Comparison of ENCODE assay signal across 12 mouse cellular contexts in the genomic region with DNA sequence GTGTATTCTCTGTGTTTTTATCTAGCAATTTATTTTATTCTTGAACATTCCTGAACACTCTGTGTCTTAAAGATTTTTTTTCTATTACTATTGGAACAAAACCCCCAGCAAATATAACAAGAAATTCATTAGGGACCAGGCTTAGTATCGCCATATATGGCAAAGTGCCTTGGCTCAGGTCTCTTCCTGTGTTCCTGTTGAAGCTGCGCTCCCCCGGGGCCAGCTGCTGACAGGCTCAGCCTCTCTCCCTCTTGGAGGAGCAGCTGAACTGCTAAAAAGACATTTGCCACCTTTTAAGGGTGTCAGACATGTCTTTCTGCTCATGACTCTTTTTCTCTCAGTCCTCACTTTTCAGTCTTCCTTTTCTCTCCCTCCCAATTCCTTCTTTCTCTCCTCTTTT.
DNase-seq lines count a peak whose midpoint lies in the region; ATAC-seq and TF ChIP-seq lines count a peak whose summit lies in the region.
"Had no signal": no experiment of that assay in that cellular context is flagged by ENCODE, and none has a peak within 500 bp of the region (broad histone marks: within the 10 kb centered on the region; RNA-seq: fewer than 3 reads in every experiment).

No protein-coding gene starts in this region.

- H3K4me2 ChIP-seq in hindbrain, embryonic 11.5 days (replicated peaks; ENCODE audit: low read depth, low read length) = no peak overlapping the region
- no peak overlapping the region for H3K4me2 ChIP-seq in hindbrain, embryonic 13.5 days
- H3K4me2 ChIP-seq in lung, embryonic 14.5 days = no peak overlapping the region
- H3K4me2 ChIP-seq in heart, postnatal 0 days (ENCODE audit: low read depth, low read length) = no peak overlapping the region
- H3K4me2 ChIP-seq: midbrain, embryonic 13.5 days had no signal

- TF ChIP-seq POLR2A in lung, adult 2 months (IDR thresholded peaks at IDR 0.05; ENCODE audit: borderline replicate concordance, extremely low read depth, low read depth, low read length) = no peak

- no peak overlapping the region for H3K9ac ChIP-seq in hindbrain, embryonic 11.5 days (ENCODE audit: low read depth, low read length)
- no peak overlapping the region for H3K9ac ChIP-seq in hindbrain, embryonic 13.5 days
- no peak overlapping the region for H3K9ac ChIP-seq in lung, embryonic 14.5 days
- H3K9ac ChIP-seq in heart, postnatal 0 days (replicated peaks; ENCODE audit: low read depth, low read length) = no peak overlapping the region
- H3K9ac ChIP-seq: midbrain, embryonic 13.5 days had no signal

- 48% methylated on average over 3 of the region's 3 CpGs for WGBS in hindbrain, embryonic 11.5 days
- 53% methylated on average over 3 of the region's 3 CpGs for WGBS in hindbrain, embryonic 13.5 days
- WGBS in lung, embryonic 14.5 days = 16% methylated on average over 3 of the region's 3 CpGs
- WGBS in lung, adult 2 months = 20% methylated on average over 3 of the region's 3 CpGs
- 23% methylated on average over 3 of the region's 3 CpGs for WGBS in heart, postnatal 0 days

- no peak for TF ChIP-seq EP300 in heart, postnatal 0 days (IDR thresholded peaks at IDR 0.05; ENCODE audit: low read depth)

- no peak overlapping the region for H3K27ac ChIP-seq in hindbrain, embryonic 11.5 days (ENCODE audit: low read depth, low read length)
- no peak overlapping the region for H3K27ac ChIP-seq in hindbrain, embryonic 13.5 days
- H3K27ac ChIP-seq in lung, embryonic 14.5 days (ENCODE audit: low read depth) = no peak overlapping the region
- no peak overlapping the region for H3K27ac ChIP-seq in heart, postnatal 0 days (ENCODE audit: low read depth)
- H3K27ac ChIP-seq: midbrain, embryonic 13.5 days had no signal

- H3K27me3 ChIP-seq in hindbrain, embryonic 11.5 days (ENCODE audit: control insufficient read depth, insufficient read depth, low read length) = no peaks in the 10 kb centered on the region
- no peaks in the 10 kb centered on the region for H3K27me3 ChIP-seq in hindbrain, embryonic 13.5 days
- H3K27me3 ChIP-seq in lung, embryonic 14.5 days (ENCODE audit: insufficient read depth, low read length) = no peaks in the 10 kb centered on the region
- H3K27me3 ChIP-seq in heart, postnatal 0 days (ENCODE audit: control insufficient read depth, insufficient read depth, low read length) = no peaks in the 10 kb centered on the region
- H3K27me3 ChIP-seq: midbrain, embryonic 13.5 days had no signal

- H3K9me3 ChIP-seq in hindbrain, embryonic 11.5 days (ENCODE audit: control insufficient read depth, low read length) = no peaks in the 10 kb centered on the region
- no peaks in the 10 kb centered on the region for H3K9me3 ChIP-seq in hindbrain, embryonic 13.5 days
- H3K9me3 ChIP-seq in lung, embryonic 14.5 days (ENCODE audit: low read depth, low read length) = no peaks in the 10 kb centered on the region
- H3K9me3 ChIP-seq in heart, postnatal 0 days (replicated peaks; ENCODE audit: control insufficient read depth, low read length) = no peaks in the 10 kb centered on the region
- H3K9me3 ChIP-seq: midbrain, embryonic 13.5 days had no signal

- ATAC-seq in hindbrain, embryonic 11.5 days (ENCODE audit: low FRiP score) = no peak
- no peak for ATAC-seq in hindbrain, embryonic 13.5 days (ENCODE audit: low FRiP score)
- no peak for ATAC-seq in lung, embryonic 14.5 days (ENCODE audit: insufficient read depth)
- ATAC-seq in heart, postnatal 0 days (ENCODE audit: insufficient read depth, low read depth) = no peak; the same call in 1 of the 2 replicates
- ATAC-seq: midbrain, embryonic 13.5 days had no signal

- H3K36me3 ChIP-seq in hindbrain, embryonic 11.5 days (ENCODE audit: control insufficient read depth, insufficient read depth, low read length) = no peaks in the 10 kb centered on the region
- no peaks in the 10 kb centered on the region for H3K36me3 ChIP-seq in hindbrain, embryonic 13.5 days
- H3K36me3 ChIP-seq in lung, embryonic 14.5 days (ENCODE audit: insufficient read depth) = no peaks in the 10 kb centered on the region
- H3K36me3 ChIP-seq in heart, postnatal 0 days (replicated peaks; ENCODE audit: control insufficient read depth, insufficient read depth, low read length) = no peaks in the 10 kb centered on the region
- H3K36me3 ChIP-seq: midbrain, embryonic 13.5 days had no signal

- no peak overlapping the region for H3K4me3 ChIP-seq in hindbrain, embryonic 11.5 days (ENCODE audit: low read depth, low read length)
- H3K4me3 ChIP-seq in hindbrain, embryonic 13.5 days = no peak overlapping the region
- no peak overlapping the region for H3K4me3 ChIP-seq in lung, embryonic 14.5 days (ENCODE audit: low read depth, low read length)
- H3K4me3 ChIP-seq in lung, adult 2 months (replicated peaks; ENCODE audit: extremely low read depth, low read depth, low read length) = no peak overlapping the region
- no peak overlapping the region for H3K4me3 ChIP-seq in heart, postnatal 0 days (ENCODE audit: low read depth, low read length)
- H3K4me3 ChIP-seq: erythroblast, embryonic 14.5 days; midbrain, embryonic 13.5 days had no signal

- DNase-seq in adrenal gland, postnatal 14 days = peak; percentile 32
- DNase-seq in adrenal gland, adult 2 months = no peak
- DNase-seq in hindbrain, embryonic 11.5 days (ENCODE audit: low spot score) = peak; percentile 13
- DNase-seq in lung, embryonic 14.5 days = peak; percentile 56
- DNase-seq in lung, adult 2 months = no peak
- DNase-seq in heart, postnatal 0 days (ENCODE audit: low spot score) = peak; percentile 33
- DNase-seq in cerebellum, postnatal 10 days = no peak
- DNase-seq: cerebellum, postnatal 25 days; thymus, postnatal 14 days had no signal

- TF ChIP-seq CTCF in lung, embryonic 14.5 days (IDR thresholded peaks at IDR 0.05; ENCODE audit: low read depth) = no peak
- no peak for TF ChIP-seq CTCF in lung, adult 2 months (IDR thresholded peaks at IDR 0.05; ENCODE audit: insufficient read depth, low read length)
- no peak for TF ChIP-seq CTCF in heart, postnatal 0 days (IDR thresholded peaks at IDR 0.05; ENCODE audit: low read depth)

- H3K4me1 ChIP-seq in hindbrain, embryonic 11.5 days (replicated peaks; ENCODE audit: control insufficient read depth, insufficient read depth, low read length) = no peaks in the 10 kb centered on the region
- H3K4me1 ChIP-seq in hindbrain, embryonic 13.5 days (replicated peaks) = peaks cover 12% of the 10 kb centered on the region
- H3K4me1 ChIP-seq in lung, embryonic 14.5 days (ENCODE audit: insufficient read depth) = peaks cover 3% of the 10 kb centered on the region; the same call in 1 of the 2 replicates
- no peaks in the 10 kb centered on the region for H3K4me1 ChIP-seq in lung, adult 2 months (ENCODE audit: control insufficient read depth, insufficient read depth, low read length)
- peaks cover 15% of the 10 kb centered on the region for H3K4me1 ChIP-seq in heart, postnatal 0 days (ENCODE audit: control insufficient read depth, insufficient read depth)

Comparison
In these comparisons a context has a peak if more than half of its experiments do, and no peak if none do; other contexts are left out.
1. DNase-seq: peak in adrenal gland, postnatal 14 days (single experiment), hindbrain, embryonic 11.5 days (single experiment), lung, embryonic 14.5 days (single experiment) and heart, postnatal 0 days (single experiment); none in adrenal gland, adult 2 months (single experiment), lung, adult 2 months (single experiment) and cerebellum, postnatal 10 days (0 of 2).